Mouse (Mus musculus) midbrain, embryonic 11.5 days (tissue): Measurements from ENCODE around the gene Smc3. TPM values are rescaled to one million over a fixed set of nuclear protein-coding genes. Genes with fewer than 3 reads are reported as not detected.

Experiments
- ATAC-seq: fragments of 200-750 bp; cut with Nextera tagmentation; 2 replicates; pipeline ENCODE4 v1.8.0; 2017; ENCODE audit warnings: moderate TSS enrichment, moderate library complexity; ENCODE audit not compliant: low FRiP score
- DNase-seq: peaks from one replicate; pipeline ENCODE4 v3.0.0; 2015; ENCODE audit warnings: low spot score; ENCODE audit errors: missing footprints
- H3K27ac ChIP-seq: fragments of 300-500 bp; sonication (generic); 2 replicates; pipeline ENCODE4 v1.5.1; 2014; ENCODE audit warnings: low read depth, low read length
- H3K27me3 ChIP-seq: fragments of 300-500 bp; sonication (generic); 2 replicates; pipeline ENCODE4 v1.6.1; 2014; ENCODE audit warnings: mild to moderate bottlenecking, low read length, moderate library complexity, mixed read lengths; ENCODE audit not compliant: control insufficient read depth, insufficient read depth
- H3K36me3 ChIP-seq: fragments of 300-500 bp; sonication (generic); 2 replicates; pipeline ENCODE4 v1.6.1; 2014; ENCODE audit warnings: mild to moderate bottlenecking, low read length, moderate library complexity, mixed read lengths; ENCODE audit not compliant: control insufficient read depth, insufficient read depth
- H3K4me1 ChIP-seq: fragments of 300-500 bp; sonication (generic); 2 replicates; pipeline ENCODE4 v1.6.1; 2014; ENCODE audit warnings: low read length; ENCODE audit not compliant: control insufficient read depth, insufficient read depth
- H3K4me2 ChIP-seq: fragments of 300-500 bp; sonication (generic); 2 replicates; pipeline ENCODE4 v1.6.1; 2014; ENCODE audit warnings: mild to moderate bottlenecking, moderate library complexity
- H3K4me3 ChIP-seq: fragments of 300-500 bp; sonication (generic); 2 replicates; pipeline ENCODE4 v1.5.1; 2014; ENCODE audit warnings: low read depth, low read length
- H3K9ac ChIP-seq: fragments of 300-500 bp; sonication (generic); 2 replicates; pipeline ENCODE4 v1.6.1; 2014; ENCODE audit warnings: low read length
- H3K9me3 ChIP-seq: fragments of 300-500 bp; sonication (generic); 2 replicates; pipeline ENCODE4 v1.6.1; 2016; ENCODE audit warnings: low read length; ENCODE audit not compliant: control insufficient read depth
- WGBS: fragments of 180-500 bp; shearing (Covaris S2); extraction: QIAGEN DNeasy Blood & Tissue Kit; methylation state at CpG from one replicate; pipeline ENCODE4 v1.1.7; 2014; 5-methylcytosine and 5-hydroxymethylcytosine counted together
- polyA plus RNA-seq: library from polyadenylated mRNA; unstranded; fragments of >200 nt; fragmentation: Nextera tagmentation; extraction: Ambion mirVana; gene quantifications from 2 replicates; pipeline ENCODE4 v1.2.1, GENCODE M21; 2014

Gene Smc3
- polyA plus RNA-seq, 1 experiment from 2014 or later = 95.1 TPM

DNA sequence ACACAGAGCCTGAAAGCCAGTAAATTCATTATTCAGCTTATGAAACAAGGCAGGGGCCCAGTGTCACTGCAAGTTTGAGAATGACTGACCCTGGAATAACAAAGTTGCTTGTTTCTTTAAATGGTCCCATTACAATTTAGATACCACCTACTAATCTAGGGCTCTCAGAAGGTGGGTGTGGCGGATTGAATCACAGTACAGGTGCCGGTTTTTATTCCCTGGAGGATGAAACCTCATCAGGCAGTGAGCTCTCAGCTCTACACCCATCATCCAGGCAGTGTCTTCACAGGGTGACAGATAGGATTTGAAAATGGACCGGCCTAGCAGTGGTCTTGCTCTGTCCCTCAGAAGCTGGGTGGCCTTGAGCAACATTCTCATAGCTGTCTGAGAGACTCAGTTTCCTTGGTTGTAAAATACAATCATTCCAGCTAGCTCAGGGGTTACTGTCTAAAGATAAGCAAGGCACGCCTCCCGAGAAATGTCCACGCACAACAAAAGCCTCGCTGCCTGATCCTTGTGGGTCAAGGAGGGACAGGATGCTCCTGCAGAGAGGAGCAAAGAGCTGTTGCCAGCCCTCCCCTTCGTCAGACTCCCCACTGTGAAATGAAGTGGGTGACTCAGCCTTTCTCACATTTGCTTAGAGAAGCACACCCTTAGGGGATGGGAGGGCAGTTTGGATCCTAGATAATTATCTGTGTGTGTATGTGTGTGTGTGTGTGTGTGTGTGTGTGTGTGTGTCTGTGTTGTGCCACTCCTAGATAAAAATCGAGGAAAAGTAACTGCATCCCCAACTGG is 74.1 kb downstream of the Smc3 start:
- Histone ChIP-seq H3K27me3 (peaks cover 50% of the 10 kb centered on the region), H3K36me3 (no peaks in the 10 kb centered on the region), H3K9me3 (no peaks in the 10 kb centered on the region), H3K9ac (no peak overlapping the region), H3K4me2 (no peak overlapping the region), H3K4me1 (peaks cover 22% of the 10 kb centered on the region), H3K4me3 (no peak overlapping the region), H3K27ac (no peak overlapping the region)
- DNase-seq = no peak
- WGBS = 28% methylated on average over 9 of the region's 9 CpGs
- no peak for ATAC-seq

DNA sequence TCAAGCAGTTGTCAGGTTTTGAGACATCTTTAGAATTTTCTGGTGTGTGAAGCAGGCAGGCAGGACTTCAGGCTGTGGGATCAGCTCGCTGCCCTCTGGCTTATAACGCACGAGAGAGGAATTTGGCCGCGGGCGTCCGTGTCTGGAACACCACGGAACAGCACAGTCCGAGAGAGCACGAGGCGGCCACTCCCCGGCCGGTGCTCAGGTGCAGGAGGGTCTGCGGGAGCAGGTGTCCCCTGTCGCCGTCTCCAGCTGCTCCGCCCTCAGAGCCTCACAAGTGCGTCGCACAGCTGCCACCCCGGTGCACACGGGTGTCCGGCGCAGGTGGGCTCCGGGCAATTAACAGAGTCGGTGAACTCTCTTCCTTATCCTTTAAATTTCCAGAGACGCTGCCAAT is 76.0 kb downstream of the Smc3 start:
- peak; percentile 93 for DNase-seq
- Histone ChIP-seq H3K9me3 (no peaks in the 10 kb centered on the region), H3K9ac (peak overlapping the region; percentile 65; the same call in 1 of the 2 replicates), H3K36me3 (no peaks in the 10 kb centered on the region), H3K4me3 (peak overlapping the region; percentile 63), H3K4me2 (peak overlapping the region; percentile 94), H3K4me1 (peaks cover 12% of the 10 kb centered on the region), H3K27ac (no peak overlapping the region), H3K27me3 (peaks cover 50% of the 10 kb centered on the region)
- WGBS = 3% methylated on average over 26 of the region's 26 CpGs
- peak; percentile 49; the same call in 1 of the 2 replicates for ATAC-seq

DNA sequence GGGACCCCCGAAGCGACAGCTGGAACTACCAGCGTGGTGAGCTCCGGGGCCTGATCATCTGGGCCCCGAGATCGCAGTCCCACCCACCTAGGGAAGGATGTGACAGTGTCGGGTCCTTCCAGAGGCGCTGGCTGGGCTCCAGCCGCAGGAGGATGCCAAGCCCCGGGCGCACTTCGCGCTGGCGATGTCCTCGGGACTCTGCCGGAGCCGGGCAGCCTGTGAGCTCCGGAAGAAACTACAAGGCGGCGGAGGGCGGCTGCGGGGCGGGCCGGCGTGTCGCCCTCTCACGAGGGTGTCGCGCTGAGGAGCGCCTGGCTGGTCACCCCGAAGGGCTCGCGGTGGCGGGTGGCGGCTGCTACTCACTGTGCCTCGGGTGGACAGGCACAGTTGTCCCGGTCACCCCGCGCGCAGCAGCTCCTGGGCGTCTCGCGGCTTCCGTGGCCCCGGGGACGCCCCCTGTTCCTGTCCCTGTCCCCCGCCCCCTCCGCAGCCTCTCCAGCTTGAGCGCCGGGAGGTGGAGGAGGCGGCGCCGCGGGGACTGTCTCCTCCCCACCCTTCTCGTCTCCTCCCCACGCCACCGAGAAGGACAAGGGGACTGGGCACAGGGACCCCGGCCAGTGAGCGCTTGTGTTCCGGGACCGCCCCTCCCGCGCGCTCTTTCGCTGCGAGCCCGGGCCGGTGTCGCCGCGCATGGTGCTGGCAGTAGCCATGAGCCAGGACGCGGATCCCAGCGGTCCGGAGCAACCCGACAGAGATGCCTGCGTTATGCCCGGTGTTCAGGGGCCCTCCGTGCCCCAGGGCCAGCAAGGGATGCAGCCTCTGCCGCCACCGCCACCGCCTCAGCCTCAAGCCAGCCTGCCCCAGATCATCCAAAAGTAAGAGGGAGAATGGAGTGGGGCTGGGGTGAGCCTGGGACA is 76.8 kb downstream of the Smc3 start, which contains the start of gene Rbm20:
Gene Rbm20, plus strand, starts transcription at position 589 of the 917 bp plus-strand sequence.
- no peak within 1 kb of the TSS for H3K27ac ChIP-seq
- under 1% methylated on average over 75 of the region's 82 CpGs for WGBS

DNA sequence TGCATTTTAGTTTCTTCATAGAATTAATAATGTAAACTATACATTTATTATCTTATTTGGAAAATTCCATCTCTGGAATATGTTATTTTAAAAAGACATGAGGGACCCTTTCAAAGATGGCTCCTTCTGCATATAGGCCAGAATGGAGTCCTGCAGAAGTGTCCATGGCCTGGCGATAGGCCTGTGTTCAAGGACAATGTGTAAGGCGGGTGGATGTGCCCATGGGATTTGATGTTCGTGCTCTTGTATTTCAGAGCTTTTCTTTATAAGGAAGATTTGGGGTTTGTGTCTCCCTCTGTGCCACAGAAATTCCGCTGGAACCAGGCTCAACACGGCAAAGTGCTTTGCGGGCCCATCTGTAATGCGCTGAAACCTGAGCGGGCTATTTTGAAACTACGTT is 79.0 kb downstream of the Smc3 start:
- Histone ChIP-seq H3K27me3 (peaks cover 38% of the 10 kb centered on the region), H3K4me1 (peaks cover 12% of the 10 kb centered on the region)
- ATAC-seq = no peak

More for the DNA sequence above, 76.8 kb downstream of the Smc3 start, which contains the start of gene Rbm20:
- ATAC-seq = peak; percentile 85
- Histone ChIP-seq H3K9me3 (no peaks in the 10 kb centered on the region), H3K36me3 (no peaks in the 10 kb centered on the region), H3K27me3 (peaks cover 47% of the 10 kb centered on the region), H3K9ac (peak within 1 kb of the TSS; percentile 65), H3K4me1 (peaks cover 12% of the 10 kb centered on the region), H3K4me3 (peak within 1 kb of the TSS; percentile 63), H3K4me2 (peak within 1 kb of the TSS; percentile 94)
- peak; percentile 95 for DNase-seq

DNA sequence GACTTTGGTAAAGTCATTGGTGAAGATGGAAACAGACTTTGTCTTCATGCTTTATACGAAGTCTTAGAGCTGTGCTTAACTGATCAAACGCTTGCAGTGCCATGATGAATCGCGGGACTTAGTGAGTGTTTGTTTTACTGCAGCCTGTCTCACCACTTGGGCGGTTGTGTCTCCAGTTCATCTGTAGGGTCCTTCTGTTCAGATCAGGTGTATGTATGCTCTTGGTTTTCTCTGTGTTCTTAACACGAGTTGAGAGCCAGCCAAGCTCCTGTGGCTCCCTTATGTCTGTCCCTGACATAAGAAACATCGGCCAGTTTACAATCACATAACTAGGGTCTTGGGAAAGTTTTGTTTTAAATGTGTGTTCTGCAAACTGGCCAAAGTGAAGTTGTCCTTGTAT is 79.8 kb downstream of the Smc3 start:
- ATAC-seq = no peak
- peaks cover 12% of the 10 kb centered on the region for H3K4me1 ChIP-seq
- 89% methylated on average over 7 of the region's 7 CpGs for WGBS
- H3K9ac ChIP-seq = no peak overlapping the region
- H3K9me3 ChIP-seq = no peaks in the 10 kb centered on the region
- H3K4me2 ChIP-seq = no peak overlapping the region
- no peak overlapping the region for H3K27ac ChIP-seq
- DNase-seq = no peak
- no peaks in the 10 kb centered on the region for H3K36me3 ChIP-seq
- no peak overlapping the region for H3K4me3 ChIP-seq
- H3K27me3 ChIP-seq = peaks cover 31% of the 10 kb centered on the region

More for the DNA sequence above, 79.0 kb downstream of the Smc3 start:
- WGBS = 94% methylated on average over 9 of the region's 9 CpGs
- no peak for DNase-seq
- Histone ChIP-seq H3K4me2 (no peak overlapping the region), H3K36me3 (no peaks in the 10 kb centered on the region), H3K9ac (no peak overlapping the region), H3K4me3 (no peak overlapping the region), H3K27ac (no peak overlapping the region), H3K9me3 (no peaks in the 10 kb centered on the region)

DNA sequence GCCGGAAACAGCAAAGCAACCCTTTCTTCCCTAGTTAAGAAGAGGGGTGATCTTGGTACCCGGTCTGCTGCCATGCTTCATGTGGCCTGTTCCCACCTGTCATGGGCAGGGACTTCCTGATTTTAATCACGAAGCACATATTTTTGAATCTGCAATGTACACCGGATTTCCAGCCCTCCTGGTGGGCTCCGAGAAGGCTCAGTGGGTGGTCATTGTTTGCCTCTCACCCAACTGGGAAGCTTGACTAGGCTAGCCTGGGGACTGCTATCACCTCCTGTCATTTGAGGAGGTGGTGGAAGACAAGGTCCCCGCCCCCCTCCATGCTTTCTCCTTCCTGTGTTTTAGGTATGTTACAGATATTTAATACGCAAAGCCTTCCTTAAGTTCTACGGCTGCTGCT is 82.2 kb downstream of the Smc3 start:
- Histone ChIP-seq H3K27me3 (peaks cover 10% of the 10 kb centered on the region), H3K4me3 (no peak overlapping the region), H3K9ac (no peak overlapping the region), H3K4me1 (peaks cover 2% of the 10 kb centered on the region), H3K4me2 (no peak overlapping the region), H3K27ac (no peak overlapping the region), H3K36me3 (no peaks in the 10 kb centered on the region), H3K9me3 (no peaks in the 10 kb centered on the region)
- ATAC-seq = no peak
- no peak for DNase-seq
- WGBS = 44% methylated on average over 8 of the region's 8 CpGs

GRCm38 (mm10) chr19:53687592-53687991 is 87.4 kb downstream of the Smc3 start:
- Histone ChIP-seq H3K9ac (no peak overlapping the region), H3K4me3 (no peak overlapping the region), H3K27me3 (no peaks in the 10 kb centered on the region), H3K4me1 (no peaks in the 10 kb centered on the region), H3K27ac (no peak overlapping the region), H3K9me3 (no peaks in the 10 kb centered on the region), H3K4me2 (no peak overlapping the region), H3K36me3 (no peaks in the 10 kb centered on the region)
- DNase-seq (no peak), ATAC-seq (no peak)
- WGBS = 80% methylated on average over 5 of the region's 5 CpGs

- Histone ChIP-seq H3K4me3 (no peak overlapping the region), H3K9ac (no peak overlapping the region), H3K4me2 (no peak overlapping the region), H3K9me3 (no peaks in the 10 kb centered on the region), H3K36me3 (no peaks in the 10 kb centered on the region), H3K27ac (no peak overlapping the region), H3K27me3 (no peaks in the 10 kb centered on the region), H3K4me1 (no peaks in the 10 kb centered on the region)
- no peak for ATAC-seq
- WGBS = 63% methylated on average over 10 of the region's 10 CpGs
- no peak for DNase-seq
Observed at GRCm38 (mm10) chr19:53690816-53691215, 90.6 kb downstream of the Smc3 start.

DNA sequence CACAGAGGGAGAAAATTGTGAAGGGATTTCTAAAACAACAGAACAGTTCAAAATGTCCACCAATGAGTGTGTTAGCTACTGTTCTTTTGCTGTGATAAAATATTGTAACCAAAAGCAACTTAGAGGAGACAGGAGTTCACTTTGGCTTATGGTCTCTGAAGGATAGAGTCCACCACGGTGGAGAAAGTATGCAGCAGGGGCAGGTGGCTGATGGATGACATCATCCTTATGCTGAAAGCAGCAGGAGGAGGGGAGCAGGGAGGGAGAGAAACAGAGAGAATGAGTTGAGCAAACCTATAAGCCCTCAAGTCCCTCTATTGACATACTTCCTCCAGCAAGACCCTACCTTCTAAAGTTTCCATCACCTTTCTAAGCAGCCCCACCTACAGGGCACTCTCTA is 93.8 kb downstream of the Smc3 start:
- Histone ChIP-seq H3K9me3 (no peaks in the 10 kb centered on the region), H3K4me2 (no peak overlapping the region), H3K36me3 (no peaks in the 10 kb centered on the region), H3K9ac (no peak overlapping the region), H3K4me1 (peaks cover 16% of the 10 kb centered on the region), H3K27me3 (no peaks in the 10 kb centered on the region), H3K4me3 (no peak overlapping the region), H3K27ac (no peak overlapping the region)
- WGBS = 33% methylated on average over 1 of the region's 1 CpGs
- no peak for ATAC-seq
- DNase-seq = no peak
